Mouse (Mus musculus) lung, embryonic 15.5 days (tissue): Measurements from ENCODE around the gene Ribc2. TPM values are rescaled to one million over a fixed set of nuclear protein-coding genes. Genes with fewer than 3 reads are reported as not detected.

ENCODE experiments used
- ATAC-seq: fragments of 200-750 bp; cut with Nextera tagmentation; 2 replicates; pipeline ENCODE4 v1.8.0; 2017; ENCODE audit warnings: moderate number of reproducible peaks, borderline replicate concordance; ENCODE audit not compliant: low FRiP score, low TSS enrichment; ENCODE audit errors: extremely low read depth
- H3K27ac ChIP-seq: fragments of 300-500 bp; sonication (generic); 2 replicates; pipeline ENCODE4 v1.5.1; 2015; ENCODE audit warnings: moderate library complexity, mild to moderate bottlenecking, inconsistent platforms
- H3K27me3 ChIP-seq: fragments of 300-500 bp; sonication (generic); 2 replicates; pipeline ENCODE4 v1.6.1; 2015; ENCODE audit warnings: inconsistent platforms
- H3K36me3 ChIP-seq: fragments of 300-500 bp; sonication (generic); 2 replicates; pipeline ENCODE4 v1.6.1; 2015; ENCODE audit warnings: inconsistent platforms
- H3K4me1 ChIP-seq: fragments of 300-500 bp; sonication (generic); 2 replicates; pipeline ENCODE4 v1.6.1; 2015; ENCODE audit warnings: inconsistent platforms
- H3K4me2 ChIP-seq: fragments of 300-500 bp; sonication (generic); 2 replicates; pipeline ENCODE4 v1.6.1; 2015; ENCODE audit warnings: inconsistent platforms, mild to moderate bottlenecking, moderate library complexity
- H3K4me3 ChIP-seq: fragments of 300-500 bp; sonication (generic); 2 replicates; pipeline ENCODE4 v1.5.1; 2015; ENCODE audit warnings: mild to moderate bottlenecking, inconsistent platforms
- H3K9ac ChIP-seq: fragments of 300-500 bp; sonication (generic); 2 replicates; pipeline ENCODE4 v1.6.1; 2015; ENCODE audit warnings: inconsistent platforms
- H3K9me3 ChIP-seq: fragments of 300-500 bp; sonication (generic); 2 replicates; pipeline ENCODE4 v1.6.1; 2016; ENCODE audit warnings: inconsistent platforms
- WGBS: fragments of 180-500 bp; shearing (Covaris S2); methylation state at CpG from one replicate; pipeline ENCODE4 v1.1.7; 2015; 5-methylcytosine and 5-hydroxymethylcytosine counted together
- polyA plus RNA-seq: library from polyadenylated mRNA; unstranded; fragments of >200 nt; fragmentation: Nextera tagmentation; extraction: Ambion mirVana; gene quantifications from 2 replicates; pipeline ENCODE4 v1.2.1, GENCODE M21; 2015

Gene Ribc2
- polyA plus RNA-seq, 1 experiment from 2014 or later = 0.49 TPM

DNA sequence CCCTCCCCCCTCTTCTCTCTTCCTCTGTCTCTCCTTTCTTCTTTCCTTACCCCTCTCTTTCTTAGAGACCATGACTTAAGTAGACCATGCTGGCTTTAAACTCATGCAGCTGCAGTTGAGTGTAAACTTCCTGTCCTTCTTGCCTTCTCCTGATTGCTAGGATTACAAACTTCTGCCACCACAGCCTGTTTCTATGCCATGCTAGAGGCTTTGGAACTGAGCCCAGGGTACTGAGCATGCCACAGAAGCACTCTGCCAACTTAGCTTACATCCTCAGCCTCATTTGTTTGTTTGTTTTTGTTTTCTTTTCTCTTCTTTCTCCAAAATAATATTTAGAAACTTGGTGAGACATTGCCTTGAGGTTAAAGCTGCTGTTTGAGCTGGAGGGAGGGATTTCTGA is 48.5 kb downstream of the Ribc2 start:
- H3K36me3 ChIP-seq = no peaks in the 10 kb centered on the region
- peaks cover 29% of the 10 kb centered on the region for H3K4me1 ChIP-seq
- H3K27ac ChIP-seq = peak overlapping the region; percentile 35
- no peak overlapping the region for H3K4me3 ChIP-seq
- no peak overlapping the region for H3K9ac ChIP-seq
- H3K27me3 ChIP-seq = no peaks in the 10 kb centered on the region
- H3K4me2 ChIP-seq = no peak overlapping the region
- ATAC-seq = no peak
- no peaks in the 10 kb centered on the region for H3K9me3 ChIP-seq

DNA sequence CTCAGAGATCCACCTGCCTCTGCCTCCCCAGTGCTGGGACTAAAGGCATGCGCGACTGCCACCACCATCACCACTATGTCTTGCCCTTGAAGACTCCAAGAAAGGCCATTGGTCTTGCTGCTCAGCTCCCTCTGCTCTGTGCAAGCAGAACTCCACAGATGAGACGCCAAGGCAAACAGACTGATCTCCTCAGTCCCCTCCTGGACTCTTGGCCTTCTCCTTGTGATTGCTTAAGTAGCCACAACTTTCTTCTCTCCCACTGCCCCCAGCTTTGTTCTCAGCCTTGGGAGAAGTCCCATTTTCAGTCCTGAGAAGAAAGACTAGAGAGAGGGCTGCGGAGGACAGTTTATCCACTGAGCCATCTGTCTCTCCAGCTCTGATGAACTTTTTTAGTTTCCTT is 50.2 kb downstream of the Ribc2 start:
- Histone ChIP-seq H3K27ac (no peak overlapping the region), H3K27me3 (no peaks in the 10 kb centered on the region), H3K4me2 (no peak overlapping the region), H3K4me1 (peaks cover 25% of the 10 kb centered on the region), H3K9me3 (no peaks in the 10 kb centered on the region), H3K4me3 (no peak overlapping the region), H3K9ac (no peak overlapping the region), H3K36me3 (no peaks in the 10 kb centered on the region)
- no peak for ATAC-seq
- WGBS = 84% methylated on average over 4 of the region's 4 CpGs

DNA sequence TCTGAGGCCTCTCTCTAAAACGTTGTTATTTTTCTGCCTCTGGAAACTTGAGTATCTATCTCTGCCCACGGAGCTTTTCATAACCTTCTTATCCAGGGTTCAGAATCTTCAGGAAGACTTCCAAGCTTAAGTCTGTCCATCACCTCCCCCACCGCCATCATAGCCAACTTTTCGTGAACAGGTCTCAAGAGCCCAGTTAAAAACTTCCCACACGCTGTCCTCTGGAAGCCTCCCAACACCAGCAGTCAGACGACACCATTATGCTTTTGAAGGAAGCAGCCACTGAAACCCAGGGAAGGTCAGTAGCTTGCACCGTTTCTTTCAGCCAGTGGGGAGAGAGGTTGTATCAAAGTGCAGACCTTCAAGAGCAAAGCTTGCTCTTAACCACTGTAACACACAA is 55.0 kb downstream of the Ribc2 start:
- Histone ChIP-seq H3K27me3 (no peaks in the 10 kb centered on the region), H3K9me3 (no peaks in the 10 kb centered on the region), H3K4me2 (no peak overlapping the region), H3K4me3 (no peak overlapping the region), H3K36me3 (no peaks in the 10 kb centered on the region), H3K27ac (no peak overlapping the region), H3K4me1 (no peaks in the 10 kb centered on the region), H3K9ac (no peak overlapping the region)
- no peak for ATAC-seq
- 51% methylated on average over 7 of the region's 7 CpGs for WGBS

DNA sequence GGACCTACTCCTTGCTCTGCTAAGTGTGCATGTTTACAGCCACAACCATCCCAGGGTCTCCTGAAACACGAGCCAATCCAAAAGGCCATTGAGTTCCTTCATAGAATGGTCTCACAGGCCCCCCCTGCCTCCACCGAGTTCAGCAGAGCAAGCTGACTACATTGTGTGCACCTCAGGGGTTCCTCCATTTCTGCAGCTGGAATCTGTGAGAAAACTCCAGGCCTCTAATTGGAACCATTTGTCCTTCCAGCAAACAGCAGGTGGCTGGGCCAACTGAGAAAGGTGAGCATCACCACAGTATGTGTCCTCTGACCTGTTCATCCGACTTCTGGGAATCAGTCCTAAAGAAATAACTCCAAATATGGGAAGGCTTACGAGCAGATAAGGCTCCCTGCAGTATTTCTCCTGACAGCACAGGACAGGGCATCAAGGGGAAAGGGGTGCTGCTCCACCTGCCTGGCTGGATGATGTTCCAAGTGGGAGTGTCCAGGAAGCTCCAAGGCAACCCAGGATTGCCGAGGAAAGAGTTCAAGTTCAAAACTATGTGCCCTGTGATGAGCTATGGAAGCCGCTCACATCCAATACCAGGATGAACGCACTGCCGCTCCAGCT is 56.4 kb downstream of the Ribc2 start:
- no peak overlapping the region for H3K27ac ChIP-seq
- no peak overlapping the region for H3K4me3 ChIP-seq
- H3K9ac ChIP-seq = no peak overlapping the region
- no peaks in the 10 kb centered on the region for H3K9me3 ChIP-seq
- no peak overlapping the region for H3K4me2 ChIP-seq
- ATAC-seq = no peak
- no peaks in the 10 kb centered on the region for H3K27me3 ChIP-seq
- no peaks in the 10 kb centered on the region for H3K36me3 ChIP-seq
- no peaks in the 10 kb centered on the region for H3K4me1 ChIP-seq
- WGBS = 49% methylated on average over 8 of the region's 8 CpGs

Other genes starting within 250 kb of the Ribc2 start
- gene Gm29666, start 212.0 kb upstream of the Ribc2 start, polyA plus RNA-seq = 0.38 and 0.44 TPM in 2 replicates
- gene Nup50, start 208.7 kb upstream of the Ribc2 start, polyA plus RNA-seq = 37.5 and 39.8 TPM in 2 replicates
- 6.8 and 10.6 TPM in 2 replicates for gene 5031439G07Rik, start 143.5 kb upstream of the Ribc2 start, polyA plus RNA-seq
- 8.5 and 9.1 TPM in 2 replicates for gene Upk3a, start 114.9 kb upstream of the Ribc2 start, polyA plus RNA-seq
- 35.0 TPM in 2 replicates for gene Fam118a, start 103.1 kb upstream of the Ribc2 start, polyA plus RNA-seq
- 0.21 and 0.39 TPM in 2 replicates for gene Smc1b, start 114 bp upstream of the Ribc2 start, polyA plus RNA-seq
- 248 and 250 TPM in 2 replicates for gene Fbln1, start 73.9 kb downstream of the Ribc2 start, polyA plus RNA-seq
- 344 and 350 TPM in 2 replicates for gene Atxn10, start 204.2 kb downstream of the Ribc2 start, polyA plus RNA-seq